Mouse (Mus musculus): ENCODE measurements around the gene Obox8.

The Obox8 gene

DNA sequence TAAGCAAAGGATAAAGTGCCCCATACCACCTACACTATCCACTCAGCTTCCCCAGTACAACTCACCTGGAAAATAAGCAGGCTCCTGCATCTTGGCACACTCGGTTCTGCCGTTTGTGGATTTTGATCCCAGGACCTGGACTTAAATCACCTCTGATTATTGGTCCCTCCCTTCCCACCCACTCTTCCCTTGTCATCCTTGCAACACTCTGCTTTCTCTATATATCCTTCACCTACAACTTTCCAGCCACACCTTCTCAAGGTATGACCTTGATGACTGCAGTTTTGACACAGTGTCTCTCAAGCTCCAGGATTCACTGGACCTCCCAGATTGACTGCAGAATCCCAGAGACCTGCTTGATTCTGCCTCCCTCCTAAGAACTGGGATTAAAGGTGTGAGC, at the start of gene Obox8:
Obox8 (minus strand) TSS at position 101 of the 400 bp plus-strand sequence.
- DNase-seq (ENCODE audit: low read depth, low spot score) = no peak

DNA sequence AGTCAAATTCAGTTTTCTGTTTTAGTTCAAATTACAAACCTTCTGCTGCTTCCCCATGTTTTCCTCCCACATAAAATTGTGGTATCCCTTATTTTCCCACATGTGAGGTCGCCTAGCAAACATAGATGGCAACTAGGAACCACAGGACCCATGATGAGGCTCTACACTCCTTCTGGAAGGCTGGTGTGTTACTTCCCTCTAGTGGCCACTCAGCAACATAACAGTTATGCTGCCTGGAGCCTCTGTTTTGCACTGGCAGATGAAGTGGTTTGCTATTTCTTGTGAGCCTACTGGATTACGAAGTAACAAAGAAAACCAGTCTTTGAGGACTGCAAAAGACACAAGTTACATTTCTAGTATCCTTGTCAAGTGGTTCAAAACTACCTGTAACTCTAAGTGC, 16.1 kb downstream of the Obox8 start:
- no peak for DNase-seq (ENCODE audit: low read depth, low spot score)

DNA sequence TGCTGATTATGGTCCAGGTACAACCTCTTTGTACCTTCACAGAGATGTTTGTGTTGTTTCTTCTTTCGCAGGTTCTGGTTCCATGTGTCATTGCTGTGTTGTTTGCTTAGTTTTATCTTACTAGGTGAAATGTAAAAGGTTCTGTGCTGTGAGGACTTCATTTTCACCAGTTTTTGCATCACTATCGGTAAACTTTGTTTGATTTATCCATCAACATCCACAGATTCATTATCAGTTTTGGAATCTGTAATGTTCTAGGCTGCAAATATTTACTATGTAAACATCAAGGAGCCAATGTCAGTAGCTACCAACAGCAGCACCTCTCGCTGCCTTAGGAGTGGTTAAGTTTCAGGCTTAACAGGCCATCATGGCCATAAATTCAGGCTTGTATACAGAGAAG, 24.7 kb downstream of the Obox8 start:
- DNase-seq (ENCODE audit: low read depth, low spot score) = no peak

DNA sequence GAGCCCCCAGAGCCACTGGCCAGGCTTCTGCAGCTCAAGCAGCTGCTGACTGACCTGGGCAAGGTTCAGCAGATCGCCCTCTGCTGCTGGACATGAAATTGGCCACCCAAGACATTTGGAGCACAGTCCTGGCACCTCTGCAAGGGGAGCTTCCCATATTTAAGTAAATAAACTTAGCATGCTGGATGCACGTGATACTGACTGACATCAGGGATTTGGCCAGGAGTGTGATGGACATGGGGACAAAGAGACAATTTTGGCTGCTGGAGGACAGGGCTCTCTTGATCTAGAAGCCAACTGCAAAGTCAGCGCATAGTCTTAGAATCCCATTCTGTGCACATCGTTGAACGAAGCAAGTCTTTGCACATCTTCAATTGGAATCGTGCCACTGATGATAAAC, 25.8 kb downstream of the Obox8 start:
- DNase-seq (ENCODE audit: low read depth, low spot score) = no peak

Data from brain, embryonic 18.5 days (tissue).